Mouse (Mus musculus): ENCODE measurements at regions not wholly inside any gene's neighbourhood (a gene's known extent, or its start where the extent isn't known, plus 50 kb on each side); places are given as distances from the start of the nearest gene placed in this dataset.

DNA sequence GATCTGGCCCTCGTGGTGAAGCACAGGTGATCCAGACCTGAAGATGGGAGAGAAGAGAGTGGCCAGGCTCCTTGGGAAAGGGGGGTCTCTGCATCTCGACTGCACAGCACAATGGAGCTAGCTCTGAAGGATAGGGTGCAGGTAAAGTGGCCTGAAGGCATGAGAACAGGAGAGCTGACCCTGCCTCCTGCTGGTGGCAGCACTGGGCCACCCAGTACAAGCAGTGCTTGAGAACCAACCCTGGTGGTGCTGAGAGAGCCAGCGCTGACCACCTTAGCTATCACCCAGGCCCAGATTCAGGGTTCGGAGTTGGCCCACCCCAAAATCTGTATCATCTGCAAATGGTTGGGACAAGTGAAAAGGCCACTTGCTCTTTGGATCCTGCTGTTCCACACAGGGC lies 66.2 kb downstream of the A730009L09Rik start:
- CTCF ChIA-PET = no interaction called here

DNA sequence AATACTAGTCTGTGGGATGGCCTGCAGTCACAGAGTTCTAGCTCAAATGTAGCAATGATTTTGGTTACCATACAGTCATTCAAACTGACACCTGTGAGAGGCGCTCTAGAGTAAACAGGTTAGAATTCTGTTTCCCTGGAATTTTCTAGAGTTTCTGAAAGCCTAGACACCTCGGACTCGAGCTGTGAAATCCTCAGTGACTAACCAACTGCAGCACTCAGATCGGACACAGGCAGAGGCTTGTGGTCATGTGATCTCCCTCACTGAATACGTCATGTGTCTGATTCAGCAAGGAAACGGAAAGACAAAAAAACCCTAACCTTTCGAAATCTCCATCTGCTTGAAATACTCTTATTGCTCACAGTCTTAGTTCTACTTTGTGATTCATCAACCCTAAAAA lies 68.4 kb downstream of the A730009L09Rik start:
- CTCF ChIA-PET = interaction anchor here (1.3 kb wide), 1 partner anchor 233 kb away, joined by 12 read pairs; no protein-coding TSS in a partner anchor

DNA sequence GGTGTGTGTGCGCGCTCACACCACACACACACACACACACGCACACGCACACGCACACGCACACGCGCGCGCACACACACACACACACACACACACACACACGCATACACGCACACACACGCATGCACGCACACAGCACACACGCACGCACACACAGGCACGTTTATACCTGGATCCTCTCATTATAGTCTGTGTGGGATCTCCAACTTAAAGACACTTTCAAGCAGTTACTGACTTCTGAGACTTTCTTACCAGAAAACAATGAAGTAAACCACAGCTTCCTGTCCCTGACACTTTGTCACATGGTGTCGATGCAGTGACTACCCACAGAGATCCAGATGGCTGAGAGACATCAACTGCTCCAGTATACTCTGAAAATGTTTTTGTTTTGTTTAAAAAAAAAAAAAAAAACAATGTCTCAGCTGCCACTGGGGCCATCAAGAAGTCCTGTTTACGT lies 68.9 kb downstream of the A730009L09Rik start:
- CTCF ChIA-PET = interaction anchor here (0.6 to 1.3 kb wide), 3 partner anchors 24 to 233 kb away, joined by 3 to 12 read pairs (median 3); no protein-coding TSS in a partner anchor

DNA sequence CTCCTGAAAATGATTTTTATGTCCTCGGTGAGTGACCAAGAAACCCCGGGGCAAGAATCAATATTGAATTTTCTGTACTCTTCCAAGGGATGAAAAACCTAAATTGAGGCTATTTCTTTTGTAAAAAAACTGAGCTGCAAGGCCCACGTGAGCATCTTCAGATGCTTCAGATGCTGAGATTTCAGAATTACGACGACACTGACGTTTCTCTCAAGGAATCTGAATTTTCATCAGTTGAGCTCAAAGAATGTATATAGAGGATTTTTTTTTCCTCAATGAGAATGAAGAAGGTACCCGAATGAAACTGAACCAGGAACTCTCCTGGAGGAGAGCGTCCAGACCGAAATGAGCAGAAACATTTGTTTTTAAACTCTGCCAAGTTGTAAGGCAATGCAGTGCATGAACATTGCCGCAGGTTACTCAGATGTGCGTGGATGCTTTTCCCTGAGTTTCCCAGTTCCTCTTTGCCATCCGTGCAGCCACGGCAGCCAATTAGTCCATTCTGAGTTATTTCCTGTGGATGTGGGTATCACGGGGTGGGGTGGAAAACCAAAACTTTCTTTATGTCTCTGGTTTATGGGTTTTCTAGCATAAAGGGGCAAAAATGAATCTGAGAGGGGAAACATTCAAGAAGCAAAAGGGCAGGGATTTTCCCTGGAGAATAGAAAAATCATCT lies 69.9 kb downstream of the A730009L09Rik start:
- CTCF ChIA-PET = interaction anchor here (1.1 to 1.3 kb wide), 2 partner anchors 23 to 232 kb away, joined by 3 to 12 read pairs; no protein-coding TSS in a partner anchor

DNA sequence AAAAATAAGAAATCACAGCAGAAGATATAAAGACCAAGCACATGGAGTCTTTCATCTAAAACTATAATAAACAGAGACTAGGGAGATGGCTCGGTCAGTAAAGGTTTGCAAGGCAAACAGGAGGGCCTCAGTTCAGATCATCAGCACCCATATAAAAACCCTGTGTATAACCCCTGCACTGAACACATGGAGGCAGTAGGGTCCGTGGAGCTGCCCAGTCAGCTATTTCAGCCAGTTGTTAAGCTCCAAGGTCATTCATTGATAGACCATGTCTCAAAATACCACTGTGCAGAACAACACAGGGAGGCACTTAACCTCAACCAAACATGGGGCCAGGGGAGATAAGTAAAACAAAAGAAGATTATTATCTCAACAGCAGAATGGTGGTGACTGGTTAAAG lies 78.1 kb downstream of the A730009L09Rik start:
- CTCF ChIA-PET = no interaction called here

DNA sequence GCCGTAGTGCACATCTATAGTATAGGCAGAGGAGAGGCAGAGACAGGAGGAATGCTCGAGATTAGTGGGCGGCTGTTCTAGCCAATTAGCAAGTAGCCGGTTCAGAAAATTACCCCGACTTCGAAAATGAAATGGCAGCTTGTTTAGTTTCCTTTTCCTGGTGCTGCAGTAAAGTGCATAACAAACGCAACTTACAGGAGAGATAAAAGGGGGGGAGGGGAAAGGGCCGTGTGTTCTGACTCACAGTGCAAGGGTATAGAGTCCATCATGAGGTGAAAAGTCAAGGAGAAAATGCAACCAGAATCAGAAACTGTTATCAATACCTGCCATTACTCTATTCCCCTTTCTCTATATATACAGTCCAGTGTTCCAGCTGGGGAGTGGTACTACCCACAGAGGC lies 88.0 kb downstream of the A730009L09Rik start:
- CTCF ChIA-PET = no interaction called here

DNA sequence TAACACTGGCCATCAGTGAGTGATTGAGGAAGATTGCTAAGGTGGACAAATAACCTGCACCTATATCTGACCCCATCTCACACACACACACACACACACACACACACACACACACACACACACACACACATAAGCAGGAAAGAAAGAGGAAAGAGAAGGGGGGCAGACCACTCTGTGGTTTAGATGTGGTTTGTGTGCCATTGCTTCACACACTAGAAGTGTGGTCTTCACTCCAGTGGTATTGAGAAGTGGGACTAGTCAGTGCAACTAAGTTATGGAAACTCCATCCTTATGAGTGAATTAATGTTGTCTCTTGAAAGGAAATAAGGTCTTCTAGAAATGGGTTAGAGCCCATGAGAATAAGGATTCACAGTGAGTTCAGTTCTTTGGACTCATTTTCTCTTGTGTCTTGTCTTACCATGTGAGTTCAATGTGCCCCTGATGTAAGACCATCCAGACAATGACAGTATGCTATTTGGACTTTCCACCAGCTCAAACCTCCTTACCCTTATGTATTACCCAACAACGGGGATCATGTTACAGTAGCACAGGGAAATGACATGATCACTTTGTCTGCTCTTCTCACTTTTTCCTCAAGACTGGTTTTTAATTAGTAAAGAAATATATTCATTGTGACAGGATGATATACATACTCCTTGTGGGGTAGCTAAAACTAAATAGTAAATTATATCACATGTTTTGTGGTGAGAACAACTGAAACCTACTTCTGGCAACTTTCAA lies 88.7 kb downstream of the A730009L09Rik start:
- CTCF ChIA-PET = no interaction called here

DNA sequence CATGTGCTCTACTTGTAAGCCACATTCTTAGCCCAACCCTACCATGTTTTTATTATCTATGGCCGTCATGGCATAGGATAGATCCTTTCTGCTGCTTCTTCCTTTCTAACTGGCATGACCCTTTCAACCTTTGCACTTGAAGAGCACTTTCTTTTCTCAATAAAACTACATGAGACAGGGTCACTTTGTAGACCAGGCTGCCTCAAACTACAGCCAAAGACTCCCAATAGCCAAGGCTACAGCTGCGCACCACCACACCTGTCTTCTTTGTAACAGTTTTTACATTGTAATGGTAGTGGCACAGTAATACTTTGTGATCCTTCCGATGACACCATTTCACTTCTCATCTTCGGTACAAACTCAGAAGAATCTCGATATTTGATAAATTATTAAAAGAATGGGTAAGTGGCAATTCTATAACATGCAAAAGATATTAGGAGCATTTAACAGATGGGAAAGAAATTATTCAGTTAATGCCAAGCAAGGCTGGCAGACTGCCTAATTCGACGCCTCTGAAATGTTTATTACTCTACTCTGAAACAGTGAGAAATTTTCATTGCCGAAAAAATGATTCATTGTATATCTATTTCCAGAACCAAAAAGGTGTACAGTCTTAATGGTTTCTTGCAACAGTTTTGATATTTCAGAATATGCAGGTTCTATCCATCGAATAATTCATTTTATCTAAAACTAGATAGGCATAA lies 89.5 kb downstream of the A730009L09Rik start:
- CTCF ChIA-PET = no interaction called here

DNA sequence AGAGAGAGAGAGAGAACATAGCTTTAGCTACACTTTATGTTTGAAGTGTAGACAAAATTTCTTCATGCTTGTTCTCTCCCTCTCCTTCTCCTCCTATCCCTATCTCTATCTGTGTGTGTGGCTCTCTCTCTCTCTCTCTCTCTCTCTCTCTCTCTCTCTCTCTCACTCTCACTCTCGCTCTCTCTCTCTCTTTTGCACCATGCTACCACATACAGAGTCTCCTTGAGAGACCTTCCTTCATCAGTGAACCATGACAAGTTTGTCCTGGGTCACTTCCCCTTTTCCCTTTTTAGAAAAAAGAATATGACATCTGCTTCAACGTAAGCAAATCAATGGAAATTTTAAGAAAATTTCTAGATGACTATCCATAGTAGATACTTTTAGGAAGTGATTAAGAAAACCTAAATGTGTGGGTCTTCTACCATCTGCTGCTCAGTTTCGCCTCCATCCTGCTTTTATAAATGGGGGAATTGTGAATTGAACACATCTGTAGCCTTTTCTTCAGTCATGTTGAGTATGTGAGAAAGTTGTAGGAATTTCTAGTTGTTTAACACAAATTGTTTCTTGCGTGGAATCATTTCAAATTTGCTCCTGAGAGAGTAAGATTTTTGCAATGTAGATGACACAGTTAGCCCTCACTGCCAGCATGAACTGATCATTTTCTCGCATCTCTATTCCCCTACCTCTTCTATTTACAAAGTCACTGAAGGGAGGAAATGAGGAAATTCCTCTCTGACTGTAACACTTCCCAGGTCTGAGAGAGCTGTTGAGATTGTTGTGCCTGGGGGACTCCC lies 91.3 kb downstream of the A730009L09Rik start:
- CTCF ChIA-PET = interaction anchor here (0.7 kb wide), 1 partner anchor 368 kb away, joined by 3 read pairs; no protein-coding TSS in a partner anchor

DNA sequence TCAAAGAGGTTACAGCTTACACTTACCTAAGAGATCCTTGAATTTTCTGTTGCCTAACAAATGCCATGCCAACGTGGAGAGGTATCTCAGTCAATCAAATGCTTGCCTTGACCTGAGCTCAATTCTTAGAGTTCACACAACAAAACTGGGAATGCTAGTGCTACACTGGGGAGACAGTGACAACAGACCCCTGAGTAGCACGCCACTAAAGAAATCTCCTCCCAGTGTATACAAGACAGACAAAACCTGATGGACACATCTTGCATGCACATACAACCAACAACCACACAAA lies 91.8 kb downstream of the A730009L09Rik start:
- CTCF ChIA-PET = no interaction called here

DNA sequence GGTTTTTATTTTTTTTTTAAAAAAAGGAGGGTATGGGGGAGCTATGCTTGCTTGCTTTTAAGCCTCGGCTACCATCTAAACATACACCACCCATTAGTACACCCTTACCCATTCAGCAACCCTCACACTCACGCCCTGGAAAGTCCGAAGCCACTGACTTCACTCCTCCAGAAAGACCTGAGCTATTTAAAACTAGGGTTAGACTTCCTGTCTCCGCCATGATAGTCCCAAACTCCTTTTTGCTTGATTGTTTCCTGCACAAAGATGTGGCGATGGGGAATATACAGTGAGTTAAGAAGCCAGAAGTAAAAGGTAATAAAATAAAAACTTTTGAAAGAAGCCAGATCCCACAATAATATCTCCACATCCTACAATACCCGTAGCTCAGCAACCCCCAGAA lies 92.6 kb downstream of the A730009L09Rik start:
- CTCF ChIA-PET = no interaction called here

DNA sequence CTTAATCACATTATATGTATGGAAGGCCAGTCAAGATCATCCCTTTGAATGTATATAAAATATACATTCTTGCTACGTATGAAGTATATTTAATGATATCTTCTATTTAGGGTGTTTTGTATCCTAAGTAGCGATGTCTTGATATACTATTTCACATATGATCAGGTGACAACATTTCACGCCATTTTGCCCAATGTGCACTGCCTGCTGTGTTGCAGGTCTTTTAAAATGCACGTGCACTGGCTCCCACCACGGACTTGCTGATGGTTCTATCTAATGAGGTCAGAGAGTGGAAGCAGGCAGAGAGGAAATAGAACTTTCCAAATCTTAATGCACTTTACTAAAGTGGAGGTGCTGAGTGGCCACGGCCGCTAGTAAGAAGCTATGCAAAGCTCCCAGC lies 100.8 kb downstream of the A730009L09Rik start:
- CTCF ChIA-PET = no interaction called here

DNA sequence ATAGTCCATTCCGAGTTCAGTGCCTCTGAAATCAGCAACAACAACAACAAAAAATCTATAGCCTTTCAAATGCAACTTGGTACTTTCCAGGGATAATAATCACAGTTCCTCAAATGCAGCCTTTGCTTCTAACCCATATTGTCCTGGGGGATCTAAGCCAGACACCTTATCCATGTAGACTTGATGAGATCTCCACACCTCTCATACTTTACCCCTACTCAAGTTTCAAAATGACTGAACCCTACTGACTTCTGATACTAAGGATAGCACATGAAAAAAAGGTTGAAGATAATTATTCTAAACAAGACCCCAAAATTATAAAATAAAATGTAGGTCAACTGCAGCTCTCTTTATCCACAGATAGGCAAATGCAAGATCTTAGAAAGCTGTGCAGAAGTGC lies 101.2 kb downstream of the A730009L09Rik start:
- CTCF ChIA-PET = no interaction called here

DNA sequence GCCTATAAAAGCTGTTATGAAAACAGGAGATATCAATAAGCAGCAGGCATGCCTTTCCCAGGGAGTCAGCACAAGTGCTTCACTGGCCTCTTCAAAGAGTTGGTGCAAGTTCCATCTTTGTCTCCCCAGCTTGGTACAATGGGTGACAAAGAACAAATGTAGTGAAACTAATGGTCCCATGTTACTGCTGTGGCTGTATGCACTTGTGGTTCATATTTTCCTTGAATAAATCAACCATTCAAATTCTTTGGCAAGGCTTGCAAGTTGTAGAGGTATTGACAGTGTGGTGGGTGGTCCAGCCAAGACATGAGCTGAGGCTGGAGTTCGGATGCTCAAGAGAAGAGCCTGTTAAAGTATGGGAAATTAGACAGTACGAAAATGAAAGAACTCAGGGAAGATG lies 103.5 kb downstream of the A730009L09Rik start:
- CTCF ChIA-PET = no interaction called here

DNA sequence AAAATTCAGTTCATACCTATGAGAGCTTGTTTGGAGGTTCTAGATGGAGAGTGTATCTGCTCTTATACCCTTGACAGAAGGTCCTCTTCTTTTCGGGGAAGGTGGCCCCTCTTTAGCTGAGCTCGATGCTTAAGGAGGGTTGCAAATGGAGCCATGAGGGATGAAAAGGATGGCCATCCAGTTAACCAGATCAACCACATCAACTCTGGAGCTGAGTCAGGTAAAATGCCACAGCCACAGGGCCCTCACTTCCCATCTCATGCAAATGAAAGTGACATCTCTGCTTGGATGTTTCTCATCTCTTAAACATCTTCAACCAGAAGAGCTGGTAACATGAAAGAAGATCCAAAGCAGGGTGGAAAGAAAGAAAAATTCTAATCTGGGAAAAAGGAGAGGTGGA lies 105.0 kb downstream of the A730009L09Rik start:
- CTCF ChIA-PET = interaction anchor here (0.5 kb wide), 1 partner anchor 57 kb away, joined by 4 read pairs; no protein-coding TSS in a partner anchor

DNA sequence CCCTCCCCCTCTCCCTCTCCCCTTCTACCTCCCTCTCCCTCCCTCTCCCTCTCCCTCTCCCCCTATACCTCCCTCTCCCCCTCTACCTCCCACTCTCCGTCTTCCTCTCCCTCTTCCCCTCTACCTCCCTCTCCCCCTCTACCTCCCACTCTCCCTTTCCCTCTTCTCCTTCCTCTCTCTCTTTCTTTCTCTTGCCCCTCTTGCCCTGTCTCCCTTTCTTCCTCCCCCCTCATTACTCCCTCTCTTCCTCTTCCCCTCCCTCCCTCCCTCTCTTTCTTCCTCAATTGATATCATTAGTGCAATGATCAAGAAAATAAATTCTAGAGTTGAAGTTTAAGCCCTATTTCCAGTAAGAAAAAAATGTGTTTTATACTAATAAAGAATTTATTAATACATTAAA lies 105.9 kb downstream of the A730009L09Rik start:
- CTCF ChIA-PET = no interaction called here

DNA sequence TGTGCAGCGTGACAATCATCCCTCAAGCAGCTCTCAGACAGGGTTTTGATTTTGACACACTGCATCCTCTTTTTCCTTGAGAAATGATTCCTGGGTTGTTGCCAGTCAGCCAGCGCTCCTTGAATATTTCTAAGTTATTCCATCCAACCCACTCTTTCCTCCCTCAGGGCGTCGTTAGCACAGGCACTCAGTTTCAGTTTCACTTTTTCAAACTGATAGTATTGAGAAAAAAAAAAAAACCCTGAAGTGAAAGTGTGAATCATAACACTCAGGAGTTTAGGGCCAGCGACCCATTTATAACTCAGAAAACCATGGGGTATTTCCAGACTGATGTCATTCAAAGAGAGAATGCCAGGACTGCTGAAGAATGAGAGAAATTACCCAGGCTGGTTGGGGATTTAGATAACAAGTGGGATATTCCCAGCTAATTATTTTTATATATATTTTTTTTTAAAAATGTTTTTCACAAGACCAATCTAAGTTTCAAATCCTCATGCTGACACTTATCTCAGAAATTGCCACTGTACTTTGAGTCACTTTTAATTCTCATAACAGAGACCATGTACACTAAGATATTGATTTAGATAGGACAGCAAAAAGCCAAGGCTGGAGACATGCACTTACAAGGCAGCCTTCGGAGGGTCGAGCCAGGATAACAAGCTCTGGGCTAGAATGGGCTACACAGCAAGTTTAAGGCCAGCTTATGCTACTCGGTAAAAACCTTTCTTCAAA lies 106.5 kb downstream of the A730009L09Rik start:
- CTCF ChIA-PET = no interaction called here

DNA sequence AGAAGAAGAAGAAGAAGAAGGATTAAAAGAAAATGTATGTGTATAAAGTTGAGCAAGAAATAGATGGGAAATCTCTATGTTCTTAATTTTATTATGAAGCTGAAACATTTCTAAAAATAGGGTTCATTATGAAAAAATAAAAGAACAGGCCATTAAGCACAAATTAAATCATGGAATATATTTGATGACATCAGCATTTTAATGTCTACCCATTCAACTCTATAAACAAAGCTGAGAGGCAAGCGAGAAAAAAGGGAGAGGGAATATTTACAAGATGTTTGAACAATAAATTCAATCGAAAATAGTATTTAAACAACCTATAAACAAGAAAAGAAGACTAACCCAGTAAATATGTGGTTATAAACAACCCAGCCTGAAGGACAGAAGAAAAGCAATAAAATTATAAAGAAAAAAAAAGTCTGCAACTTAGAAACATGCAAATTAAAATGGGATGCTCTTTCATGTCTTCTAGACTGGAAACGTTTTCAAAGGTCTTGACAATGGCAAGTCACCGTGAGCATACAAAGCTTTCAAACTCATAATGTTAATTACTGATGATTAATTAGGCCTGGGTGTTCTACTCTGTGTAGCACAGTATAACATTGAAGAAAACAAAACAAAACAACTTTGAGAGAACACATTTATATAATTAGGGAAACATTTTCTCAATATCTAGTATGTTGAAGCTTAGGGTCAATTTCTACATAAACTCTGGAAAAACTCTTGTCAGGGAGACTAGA lies 108.6 kb downstream of the A730009L09Rik start:
- CTCF ChIA-PET = no interaction called here

DNA sequence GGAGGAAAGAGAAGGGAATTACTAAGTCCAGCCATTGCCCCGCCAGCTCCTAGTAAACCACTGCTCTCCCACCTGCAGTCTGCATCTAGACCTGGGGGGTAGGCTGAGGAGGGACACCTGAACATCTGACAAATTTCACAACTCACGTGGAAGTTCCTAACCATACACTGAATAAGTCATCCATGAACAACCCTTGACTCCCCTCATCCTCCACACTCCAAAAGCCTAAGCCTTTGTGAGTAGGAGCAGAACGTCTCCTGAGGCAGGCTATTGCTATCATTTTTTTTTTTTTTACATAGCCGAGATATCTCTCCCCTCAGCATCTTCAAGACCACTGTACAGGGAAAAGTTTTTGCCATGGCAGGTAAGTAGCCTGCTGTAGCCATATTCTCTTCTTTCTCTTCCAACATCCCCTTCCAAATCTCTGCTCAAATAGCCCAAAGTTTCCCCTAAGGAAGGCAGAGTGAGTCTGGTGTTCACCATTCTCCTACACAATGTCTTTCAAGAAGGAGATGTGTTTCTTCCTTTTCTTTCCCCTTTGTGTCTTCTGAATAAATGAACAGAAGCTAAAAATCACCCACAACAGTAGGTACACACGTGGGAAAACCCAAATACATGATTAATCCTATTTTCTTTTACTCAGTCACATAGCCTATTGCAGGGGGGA lies 109.7 kb downstream of the A730009L09Rik start:
- CTCF ChIA-PET = no interaction called here

DNA sequence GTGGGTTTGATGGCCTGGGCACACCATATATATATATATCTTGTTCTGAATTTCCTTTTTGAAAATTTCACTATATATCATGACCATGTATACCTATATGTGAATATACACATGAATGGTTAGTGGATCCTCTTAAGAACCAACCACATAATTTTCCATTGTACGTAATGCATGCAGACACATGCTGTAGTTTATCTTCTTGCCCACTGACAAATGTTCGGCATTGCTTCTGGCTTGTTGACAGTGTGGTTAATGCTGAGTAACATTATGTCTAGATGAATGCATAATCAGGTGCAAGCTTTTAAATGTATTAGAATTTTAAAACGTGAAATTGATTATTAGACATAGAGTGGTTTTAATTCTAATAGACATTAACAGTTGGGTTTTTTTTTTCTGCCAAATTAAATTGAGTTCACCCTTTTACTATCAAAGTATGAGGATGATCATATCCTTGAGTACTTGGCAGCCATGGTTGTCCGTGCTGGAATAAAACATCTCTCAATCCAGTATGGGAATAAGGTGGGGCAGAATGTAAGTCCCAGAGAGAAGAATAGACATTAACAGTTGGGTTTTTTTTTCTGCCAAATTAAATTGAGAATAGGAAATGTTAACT lies 110.3 kb downstream of the A730009L09Rik start:
- CTCF ChIA-PET = no interaction called here
